16 mouse cellular contexts compared by ENCODE assay signal in the genomic region with DNA sequence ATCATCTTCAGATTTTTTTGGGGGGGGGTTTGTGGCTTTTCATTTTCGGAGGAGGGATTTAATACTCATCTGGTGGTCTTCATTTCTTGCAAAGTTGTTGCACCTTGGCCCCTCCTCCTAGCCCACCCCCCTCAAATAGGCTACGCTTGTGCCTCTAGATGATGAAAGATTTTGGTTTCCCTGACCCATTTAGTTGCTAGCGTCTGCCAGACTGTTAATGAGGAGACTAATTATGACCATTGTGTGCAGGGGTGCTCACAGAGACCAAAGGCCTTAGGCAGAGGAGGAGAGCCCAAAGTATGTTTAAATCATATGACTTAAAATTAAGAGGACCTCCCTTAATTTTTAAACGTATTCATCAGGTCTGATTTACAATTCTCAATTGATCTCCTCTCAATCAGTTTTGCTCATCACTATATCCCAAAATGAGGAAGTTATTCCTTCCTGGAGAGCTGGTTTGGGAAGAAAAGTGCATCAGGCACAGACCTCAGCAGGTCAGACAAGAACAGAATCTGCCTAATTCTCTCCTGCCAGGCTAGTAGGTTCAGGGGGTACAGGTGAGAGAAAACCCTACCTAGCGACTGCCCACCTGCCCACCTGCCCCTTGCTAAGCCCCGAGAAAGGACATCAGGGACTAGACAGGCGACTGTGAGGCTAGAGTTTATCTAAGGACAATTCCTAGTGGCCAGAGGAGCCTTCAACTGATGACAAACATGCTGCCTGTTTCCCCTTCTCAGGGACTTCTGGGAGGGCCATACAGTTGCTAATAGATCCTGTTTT.
DNase-seq lines count a peak whose midpoint lies in the region; ATAC-seq lines count a peak whose summit lies in the region.
"Had no signal": no experiment of that assay in that cellular context is flagged by ENCODE, and none has a peak within 500 bp of the region (broad histone marks: within the 10 kb centered on the region; RNA-seq: fewer than 3 reads in every experiment).

No protein-coding gene starts in this region.

- no peak overlapping the region for H3K4me3 ChIP-seq in heart, embryonic 10.5 days
- no peak overlapping the region for H3K4me3 ChIP-seq in forebrain, embryonic 12.5 days (replicated peaks)
- H3K4me3 ChIP-seq in hindbrain, embryonic 15.5 days: no peak overlapping the region
- H3K4me3 ChIP-seq in midbrain, embryonic 16.5 days (ENCODE audit: low read depth, low read length): no peak overlapping the region
- H3K4me3 ChIP-seq: embryonic facial prominence, embryonic 12.5 days; liver, embryonic 13.5 days had no signal

- no peak for ATAC-seq in forebrain, embryonic 12.5 days (ENCODE audit: low FRiP score)
- ATAC-seq in hindbrain, embryonic 15.5 days (ENCODE audit: low FRiP score, low read depth): no peak
- ATAC-seq in midbrain, embryonic 16.5 days: no peak
- ATAC-seq: lung, postnatal 0 days had no signal

- peak overlapping the region; percentile 63 for H3K4me2 ChIP-seq in forebrain, embryonic 12.5 days
- H3K4me2 ChIP-seq in hindbrain, embryonic 15.5 days: peak overlapping the region; percentile 62; the same call in 1 of the 2 replicates
- no peak overlapping the region for H3K4me2 ChIP-seq in midbrain, embryonic 16.5 days (ENCODE audit: low read length)

- peak overlapping the region; percentile 41 for H3K9ac ChIP-seq in forebrain, embryonic 12.5 days
- 0 out of 2 replicates have a peak overlapping the region, but pooled peaks have one; percentile 16 for H3K9ac ChIP-seq in hindbrain, embryonic 15.5 days
- H3K9ac ChIP-seq in midbrain, embryonic 16.5 days (ENCODE audit: low read depth, low read length): peak overlapping the region; percentile 57; the same call in 1 of the 2 replicates
- H3K9ac ChIP-seq: embryonic facial prominence, embryonic 12.5 days; liver, embryonic 13.5 days had no signal

- DNase-seq in heart, embryonic 10.5 days (ENCODE audit: low spot score): no peak
- no peak for DNase-seq in heart, postnatal 36 days
- DNase-seq in embryo, embryonic 11 days: no peak
- DNase-seq in kidney, adult 18-20 months: no peak
- DNase-seq in cerebellum, adult 9-11 months: no peak
- DNase-seq: adrenal gland, postnatal 25 days; cerebellum, postnatal 36 days; heart, postnatal 10 days; kidney, adult 11 months; liver, embryonic 13.5 days; thymus, postnatal 14 days had no signal

- H3K36me3 ChIP-seq in heart, embryonic 10.5 days: no peaks in the 10 kb centered on the region
- H3K36me3 ChIP-seq in forebrain, embryonic 12.5 days (replicated peaks): no peaks in the 10 kb centered on the region
- no peaks in the 10 kb centered on the region for H3K36me3 ChIP-seq in hindbrain, embryonic 15.5 days
- no peaks in the 10 kb centered on the region for H3K36me3 ChIP-seq in midbrain, embryonic 16.5 days (ENCODE audit: control insufficient read depth, insufficient read depth, low read length)
- H3K36me3 ChIP-seq: embryonic facial prominence, embryonic 12.5 days; liver, embryonic 13.5 days had no signal

- H3K9me3 ChIP-seq in heart, embryonic 10.5 days: no peaks in the 10 kb centered on the region
- H3K9me3 ChIP-seq in forebrain, embryonic 12.5 days: no peaks in the 10 kb centered on the region
- no peaks in the 10 kb centered on the region for H3K9me3 ChIP-seq in hindbrain, embryonic 15.5 days
- no peaks in the 10 kb centered on the region for H3K9me3 ChIP-seq in midbrain, embryonic 16.5 days (replicated peaks; ENCODE audit: control insufficient read depth, low read length, poor library complexity, severe bottlenecking)
- H3K9me3 ChIP-seq: embryonic facial prominence, embryonic 12.5 days; liver, embryonic 13.5 days had no signal

- H3K27ac ChIP-seq in heart, embryonic 10.5 days: peak overlapping the region; percentile 80; the same call in 1 of the 2 replicates
- H3K27ac ChIP-seq in forebrain, embryonic 12.5 days: peak overlapping the region; percentile 93
- H3K27ac ChIP-seq in hindbrain, embryonic 15.5 days (replicated peaks): peak overlapping the region; percentile 81; the same call in 1 of the 2 replicates
- peak overlapping the region; percentile 89 for H3K27ac ChIP-seq in midbrain, embryonic 16.5 days (ENCODE audit: low read length)
- H3K27ac ChIP-seq: embryonic facial prominence, embryonic 12.5 days; liver, embryonic 13.5 days had no signal

- peaks cover 39% of the 10 kb centered on the region for H3K4me1 ChIP-seq in heart, embryonic 10.5 days
- peaks cover 57% of the 10 kb centered on the region for H3K4me1 ChIP-seq in forebrain, embryonic 12.5 days
- H3K4me1 ChIP-seq in hindbrain, embryonic 15.5 days (replicated peaks): peaks cover 51% of the 10 kb centered on the region
- peaks cover 32% of the 10 kb centered on the region for H3K4me1 ChIP-seq in midbrain, embryonic 16.5 days (ENCODE audit: control insufficient read depth, insufficient read depth, low read length)

- WGBS in heart, embryonic 10.5 days: 27% methylated on average over 7 of the region's 7 CpGs
- 12% methylated on average over 7 of the region's 7 CpGs for WGBS in forebrain, embryonic 12.5 days
- 28% methylated on average over 7 of the region's 7 CpGs for WGBS in hindbrain, embryonic 15.5 days
- WGBS in midbrain, embryonic 16.5 days: 23% methylated on average over 7 of the region's 7 CpGs

- intact Hi-C loops in heart, postnatal 36 days (cut with DNase I): no loop called here

- H3K27me3 ChIP-seq in heart, embryonic 10.5 days (ENCODE audit: insufficient read depth, poor library complexity, severe bottlenecking): peaks cover 24% of the 10 kb centered on the region
- peaks cover 5% of the 10 kb centered on the region; the same call in 1 of the 2 replicates for H3K27me3 ChIP-seq in forebrain, embryonic 12.5 days
- no peaks in the 10 kb centered on the region for H3K27me3 ChIP-seq in hindbrain, embryonic 15.5 days
- H3K27me3 ChIP-seq in midbrain, embryonic 16.5 days (ENCODE audit: control insufficient read depth, insufficient read depth, low read depth, low read length): no peaks in the 10 kb centered on the region
